Mouse (Mus musculus): Measurements from ENCODE around the gene Cst9.

Cst9 gene

DNA sequence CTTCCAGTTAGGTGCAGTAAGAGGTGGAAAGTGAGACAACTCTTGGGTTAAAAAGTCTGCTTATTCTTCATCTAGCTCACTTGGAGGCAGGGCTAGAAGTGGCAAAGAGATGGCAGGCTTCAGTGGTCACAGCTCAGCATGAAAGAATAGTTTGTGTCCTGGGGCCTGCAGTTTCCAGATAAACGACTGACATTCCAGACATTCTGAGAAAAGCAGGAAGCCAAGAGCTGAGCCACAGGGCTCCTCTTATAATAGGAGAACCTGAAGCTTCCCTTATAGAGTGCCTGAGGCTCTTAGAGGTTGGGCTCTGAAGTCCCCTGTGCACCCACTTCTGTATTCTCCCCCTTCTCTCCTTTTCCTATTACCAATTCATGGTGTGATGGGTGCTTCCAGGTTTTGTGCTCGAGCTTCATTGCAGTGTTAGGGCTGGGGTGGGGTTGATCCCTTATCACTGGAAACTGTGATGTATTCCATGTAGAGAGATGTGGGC lies 43.7 kb downstream of the Cst9 start:
- DNase-seq = no peak

- peak; percentile 45 for DNase-seq
Observed at GRCm38 (mm10) chr2:148879199-148879598, 44.3 kb downstream of the Cst9 start.

DNA sequence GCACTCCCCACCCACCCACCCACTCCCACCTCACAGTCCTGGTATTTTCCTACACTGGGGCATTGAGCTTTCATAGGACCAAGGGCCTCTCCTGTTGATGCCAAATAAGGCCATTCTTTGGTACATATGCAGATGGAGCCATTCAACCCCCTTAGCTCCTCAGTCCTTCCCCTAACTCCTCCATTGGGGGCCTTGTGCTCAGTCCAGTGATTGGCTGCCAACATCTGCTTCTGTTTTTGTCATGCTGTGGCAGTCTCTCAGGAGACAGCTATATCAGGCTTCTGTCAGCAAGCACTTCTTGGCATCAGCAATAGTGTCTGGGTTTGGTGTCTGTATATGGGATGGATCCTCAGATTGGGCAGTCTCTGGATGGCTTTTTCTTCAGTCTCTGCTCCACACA lies 49.8 kb downstream of the Cst9 start:
- no peak for DNase-seq
